Mouse (Mus musculus) heart, adult 2 months (tissue): ENCODE results near the gene Sec22a. TPM values are rescaled to one million over a fixed set of nuclear protein-coding genes. Genes with fewer than 3 reads are reported as not detected.

Experiments used
- DNase-seq, 2 experiments: peaks; one replicate each; pipeline ENCODE4 v3.0.0; 2021
- H3K27ac ChIP-seq: fragments of 200-600 bp; 2 replicates; pipeline ENCODE4 v1.8.1; 2022
- H3K27me3 ChIP-seq: fragments of 200-500 bp; 2 replicates; pipeline ENCODE4 v1.6.1; 2012; ENCODE audit warnings: mild to moderate bottlenecking, low read length, inconsistent platforms, mixed read lengths; ENCODE audit not compliant: control insufficient read depth, insufficient read depth
- H3K36me3 ChIP-seq: fragments of 200-500 bp; 2 replicates; pipeline ENCODE4 v1.6.1; 2012; ENCODE audit warnings: low read length, inconsistent platforms; ENCODE audit not compliant: control insufficient read depth, insufficient read depth
- H3K4me1 ChIP-seq: fragments of 200-500 bp; 2 replicates; pipeline ENCODE4 v1.6.1; 2011; ENCODE audit warnings: low read length; ENCODE audit not compliant: control insufficient read depth, insufficient read depth
- H3K4me3 ChIP-seq: fragments of 200-600 bp; 2 replicates; pipeline ENCODE4 v1.8.1; 2022
- H3K79me2 ChIP-seq: fragments of 200-500 bp; replicated peaks from 2 replicates; pipeline ENCODE4 v1.6.1; 2012; ENCODE audit warnings: mild to moderate bottlenecking, inconsistent platforms, low read length, moderate library complexity, mixed read lengths; ENCODE audit not compliant: control insufficient read depth, insufficient read depth
- H3K9ac ChIP-seq: fragments of 200-500 bp; 2 replicates; pipeline ENCODE4 v1.6.1; 2012; ENCODE audit warnings: low read depth, mild to moderate bottlenecking, control low read depth, inconsistent platforms, low read length, mixed read lengths
- CTCF ChIP-seq: fragments of 200-600 bp; IDR thresholded peaks from 2 replicates; pipeline ENCODE4 v1.8.1; 2022; ENCODE audit warnings: antibody characterized with exemption, mild to moderate bottlenecking, moderate library complexity
- EP300 ChIP-seq: fragments of 200-500 bp; IDR thresholded peaks from 2 replicates; pipeline ENCODE4 v1.6.1; 2011; ENCODE audit warnings: low read depth, low read length, control low read depth; ENCODE audit not compliant: insufficient read depth
- POLR2A ChIP-seq: fragments of 200-500 bp; IDR thresholded peaks from 2 replicates; pipeline ENCODE4 v1.6.1; 2011; ENCODE audit warnings: mild to moderate bottlenecking, low read depth, low read length, control low read depth; ENCODE audit not compliant: insufficient read depth
- WGBS: fragments of 180-500 bp; shearing (Covaris S2); methylation state at CpG from one replicate; pipeline ENCODE4 v1.1.7; 2018; 5-methylcytosine and 5-hydroxymethylcytosine counted together
- intact Hi-C: fragments of 180-260 bp; cut with DNase I; formaldehyde crosslinking; loops from one replicate; pipeline ENCODE4 v1.15.1; 2025
- polyA plus RNA-seq: library from polyadenylated mRNA; depleted of rRNA; stranded (reverse); fragments of >200 nt; gene quantifications from 2 replicates; pipeline ENCODE4 v1.2.3, GENCODE M21; 2012
- total RNA-seq, 2 experiments: library from RNA; stranded (reverse); gene quantifications; 2 replicates each; pipeline ENCODE4 v1.2.3; 2021

Sec22a gene
- total and polyA plus RNA-seq, 3 experiments, result 10.3 to 17.6 (median 12.0) TPM

- no peaks in the 10 kb centered on the region for H3K79me2 ChIP-seq
- peaks cover 3% of the 10 kb centered on the region for H3K4me1 ChIP-seq
- intact Hi-C loops, result no loop called here
- TF ChIP-seq CTCF (no peak), POLR2A (no peak), EP300 (no peak)
- no peak for DNase-seq
- 29% methylated on average over 2 of the region's 2 CpGs for WGBS
- no peak overlapping the region for H3K27ac ChIP-seq
- no peaks in the 10 kb centered on the region for H3K27me3 ChIP-seq
- no peak overlapping the region for H3K4me3 ChIP-seq
- no peak overlapping the region for H3K9ac ChIP-seq
- 0 out of 2 replicates have a peak, but pooled peaks cover 3% of the 10 kb centered on the region for H3K36me3 ChIP-seq
Observed at GRCm38 (mm10) chr16:35310551-35311110, 53.1 kb downstream of the Sec22a start.

DNA sequence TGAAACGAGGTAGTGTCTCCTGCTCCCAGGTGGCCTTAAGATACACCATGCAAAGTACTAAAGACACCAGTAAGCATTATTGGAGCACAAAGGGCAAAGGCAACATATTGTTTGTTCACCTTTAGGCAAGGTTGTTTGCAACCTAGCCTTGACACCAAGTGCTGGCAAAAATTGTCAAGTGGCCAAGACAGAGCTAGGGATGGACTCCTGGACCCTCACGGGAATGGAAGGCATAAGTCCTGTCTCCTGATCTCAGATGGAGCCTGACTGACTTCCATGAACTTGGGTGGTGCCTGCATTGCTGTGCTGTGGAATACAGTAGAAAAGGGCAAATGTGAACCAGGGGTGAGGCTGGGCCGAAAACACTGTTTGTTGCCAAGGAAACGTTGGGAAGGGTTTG, 54.1 kb downstream of the Sec22a start:
- TF ChIP-seq POLR2A, result no peak
- TF ChIP-seq EP300, result no peak
- no peak for TF ChIP-seq CTCF
- no peak overlapping the region for H3K4me3 ChIP-seq
- intact Hi-C loops, result no loop called here
- no peaks in the 10 kb centered on the region for H3K27me3 ChIP-seq
- no peak overlapping the region for H3K27ac ChIP-seq
- no peaks in the 10 kb centered on the region for H3K36me3 ChIP-seq
- no peak for DNase-seq
- H3K79me2 ChIP-seq, result no peaks in the 10 kb centered on the region
- H3K4me1 ChIP-seq, result peaks cover 3% of the 10 kb centered on the region
- 77% methylated on average over 4 of the region's 4 CpGs for WGBS
- H3K9ac ChIP-seq, result no peak overlapping the region

- Histone ChIP-seq H3K27ac (no peak overlapping the region), H3K36me3 (no peaks in the 10 kb centered on the region), H3K79me2 (no peaks in the 10 kb centered on the region), H3K27me3 (no peaks in the 10 kb centered on the region), H3K4me1 (peaks cover 3% of the 10 kb centered on the region), H3K4me3 (no peak overlapping the region), H3K9ac (no peak overlapping the region)
- DNase-seq, result no peak
- intact Hi-C loops, result no loop called here
- WGBS, result 80% methylated on average over 6 of the region's 6 CpGs
- TF ChIP-seq POLR2A, result no peak
- no peak for TF ChIP-seq CTCF
- TF ChIP-seq EP300, result no peak
Observed at GRCm38 (mm10) chr16:35308486-35309143, 55.1 kb downstream of the Sec22a start.

GRCm38 (mm10) chr16:35308016-35308415, 55.7 kb downstream of the Sec22a start:
- TF ChIP-seq POLR2A (no peak), EP300 (no peak), CTCF (no peak)
- intact Hi-C loops, result no loop called here
- Histone ChIP-seq H3K27ac (no peak overlapping the region; the same call in 1 of the 2 replicates), H3K4me1 (peaks cover 3% of the 10 kb centered on the region), H3K27me3 (no peaks in the 10 kb centered on the region), H3K9ac (no peak overlapping the region), H3K79me2 (no peaks in the 10 kb centered on the region), H3K4me3 (no peak overlapping the region), H3K36me3 (no peaks in the 10 kb centered on the region)
- no peak for DNase-seq
- WGBS, result 83% methylated on average over 6 of the region's 6 CpGs

GRCm38 (mm10) chr16:35307331-35307730, 56.4 kb downstream of the Sec22a start:
- 73% methylated on average over 2 of the region's 2 CpGs for WGBS
- Histone ChIP-seq H3K4me1 (peaks cover 3% of the 10 kb centered on the region), H3K36me3 (no peaks in the 10 kb centered on the region), H3K4me3 (no peak overlapping the region), H3K27me3 (no peaks in the 10 kb centered on the region), H3K27ac (no peak overlapping the region), H3K79me2 (no peaks in the 10 kb centered on the region), H3K9ac (no peak overlapping the region)
- no peak for DNase-seq
- intact Hi-C loops, result no loop called here
- TF ChIP-seq POLR2A, result no peak
- TF ChIP-seq EP300, result no peak
- TF ChIP-seq CTCF, result no peak

GRCm38 (mm10) chr16:35306631-35307030, 57.1 kb downstream of the Sec22a start:
- Histone ChIP-seq H3K79me2 (no peaks in the 10 kb centered on the region), H3K4me1 (peaks cover 2% of the 10 kb centered on the region), H3K9ac (no peak overlapping the region), H3K4me3 (no peak overlapping the region), H3K36me3 (no peaks in the 10 kb centered on the region), H3K27me3 (no peaks in the 10 kb centered on the region), H3K27ac (no peak overlapping the region)
- DNase-seq, result no peak
- intact Hi-C loops, result no loop called here
- no peak for TF ChIP-seq CTCF
- TF ChIP-seq POLR2A, result no peak
- TF ChIP-seq EP300, result no peak
- 87% methylated on average over 2 of the region's 2 CpGs for WGBS
